In the genomic region with DNA sequence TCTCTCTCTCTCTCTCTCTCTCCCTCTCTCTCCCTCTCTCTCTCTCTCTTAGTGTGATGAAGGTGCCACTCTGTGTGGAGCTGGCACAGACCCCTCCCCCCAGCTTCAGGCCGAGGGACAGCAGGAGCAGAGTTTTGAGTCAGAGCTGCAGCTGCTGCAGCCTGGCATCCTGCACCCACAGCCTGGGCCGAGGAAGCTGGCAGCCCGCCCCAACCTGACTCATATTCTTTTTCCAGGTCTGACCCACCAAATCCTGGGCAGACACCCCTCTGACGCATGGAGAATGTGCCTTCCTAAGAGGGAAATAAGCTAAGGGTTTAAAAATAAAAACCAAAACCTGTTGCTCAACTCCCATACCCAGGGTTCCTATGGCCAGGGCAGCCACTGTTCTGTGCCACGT, we compare ENCODE assay signal across 8 mouse cellular contexts. TPM values are rescaled to one million over a fixed set of nuclear protein-coding genes. Genes with fewer than 3 reads are reported as not detected.
A peak's percentile ranks its signal among the peaks of the same experiment; 100 is the strongest.
DNase-seq lines count a peak whose midpoint lies in the region; ATAC-seq and TF ChIP-seq lines count a peak whose summit lies in the region.

No protein-coding gene starts in this region.

- H3K9me3 ChIP-seq in forebrain, embryonic 10.5 days: no peaks in the 10 kb centered on the region
- H3K9me3 ChIP-seq in forebrain, embryonic 11.5 days (ENCODE audit: control insufficient read depth, low read length): no peaks in the 10 kb centered on the region
- no peaks in the 10 kb centered on the region for H3K9me3 ChIP-seq in heart, embryonic 13.5 days
- H3K9me3 ChIP-seq in kidney, embryonic 16.5 days (ENCODE audit: low read length): no peaks in the 10 kb centered on the region

- CTCF ChIA-PET in Patski (lab: Charles Lee): interaction anchor here (1.1 to 2.5 kb wide), 5 partner anchors 8 to 35 kb away, joined by 3 to 8 read pairs (median 4); no protein-coding TSS in a partner anchor

- no peak overlapping the region for H3K9ac ChIP-seq in forebrain, embryonic 11.5 days (ENCODE audit: low read length)
- 0 out of 2 replicates have a peak overlapping the region, but pooled peaks have one; percentile 20 for H3K9ac ChIP-seq in heart, embryonic 13.5 days
- no peak overlapping the region for H3K9ac ChIP-seq in kidney, embryonic 16.5 days (replicated peaks; ENCODE audit: low read length)

- in situ Hi-C loops in Patski (cut with MboI; ENCODE audit: low pct_unique_long_range_greater_than_20kb): no loop called here

- H3K27me3 ChIP-seq in forebrain, embryonic 10.5 days (ENCODE audit: poor library complexity, severe bottlenecking): no peaks in the 10 kb centered on the region
- no peaks in the 10 kb centered on the region for H3K27me3 ChIP-seq in forebrain, embryonic 11.5 days (ENCODE audit: control insufficient read depth, insufficient read depth, low read length)
- H3K27me3 ChIP-seq in Patski: no peaks in the 10 kb centered on the region
- peaks cover 18% of the 10 kb centered on the region for H3K27me3 ChIP-seq in heart, embryonic 13.5 days (replicated peaks)
- H3K27me3 ChIP-seq in kidney, embryonic 16.5 days (ENCODE audit: insufficient read depth, low read length): no peaks in the 10 kb centered on the region

- no peak overlapping the region for H3K4me2 ChIP-seq in forebrain, embryonic 11.5 days (ENCODE audit: low read depth, low read length, severe bottlenecking)
- no peak overlapping the region for H3K4me2 ChIP-seq in heart, embryonic 13.5 days
- no peak overlapping the region for H3K4me2 ChIP-seq in kidney, embryonic 16.5 days (replicated peaks; ENCODE audit: low read depth, low read length)

- no peaks in the 10 kb centered on the region for H3K36me3 ChIP-seq in forebrain, embryonic 10.5 days (replicated peaks)
- no peaks in the 10 kb centered on the region for H3K36me3 ChIP-seq in forebrain, embryonic 11.5 days (ENCODE audit: control insufficient read depth, insufficient read depth, low read length)
- no peaks in the 10 kb centered on the region for H3K36me3 ChIP-seq in heart, embryonic 13.5 days
- no peaks in the 10 kb centered on the region for H3K36me3 ChIP-seq in kidney, embryonic 16.5 days (ENCODE audit: insufficient read depth, low read length)

- peak overlapping the region; percentile 66 for H3K27ac ChIP-seq in forebrain, embryonic 10.5 days
- no peak overlapping the region for H3K27ac ChIP-seq in forebrain, embryonic 11.5 days (ENCODE audit: low read depth, low read length)
- peak overlapping the region; percentile 53; the same call in 1 of the 2 replicates for H3K27ac ChIP-seq in cortical plate, adult 2 months (ENCODE audit: insufficient read depth, low read length)
- H3K27ac ChIP-seq in heart, embryonic 13.5 days (replicated peaks): peak overlapping the region; percentile 65
- H3K27ac ChIP-seq in kidney, embryonic 16.5 days (ENCODE audit: low read length): no peak overlapping the region

- H3K4me3 ChIP-seq in forebrain, embryonic 10.5 days: no peak overlapping the region
- no peak overlapping the region for H3K4me3 ChIP-seq in forebrain, embryonic 11.5 days (ENCODE audit: low read depth, low read length)
- H3K4me3 ChIP-seq in cortical plate, adult 2 months (ENCODE audit: insufficient read depth, low read length): no peak overlapping the region
- H3K4me3 ChIP-seq in heart, embryonic 13.5 days: no peak overlapping the region
- no peak overlapping the region for H3K4me3 ChIP-seq in kidney, embryonic 16.5 days (ENCODE audit: low read length)

- 77% methylated on average over 5 of the region's 5 CpGs for WGBS in forebrain, embryonic 10.5 days
- 66% methylated on average over 5 of the region's 5 CpGs for WGBS in forebrain, embryonic 11.5 days
- WGBS in heart, embryonic 13.5 days: 35% methylated on average over 5 of the region's 5 CpGs
- WGBS in kidney, embryonic 16.5 days: 57% methylated on average over 5 of the region's 5 CpGs

- ATAC-seq in forebrain, embryonic 11.5 days (replicated peaks; ENCODE audit: low FRiP score): no peak
- ATAC-seq in Patski: peak; percentile 66
- no peak for ATAC-seq in heart, embryonic 13.5 days (ENCODE audit: extremely low read depth, insufficient number of reproducible peaks, low FRiP score, low TSS enrichment)
- ATAC-seq in kidney, embryonic 16.5 days (ENCODE audit: low FRiP score, low TSS enrichment): no peak

- no peak for TF ChIP-seq CTCF in Patski (IDR thresholded peaks at IDR 0.05)
- TF ChIP-seq CTCF in cortical plate, adult 2 months (IDR thresholded peaks at IDR 0.05; ENCODE audit: extremely low read depth, insufficient read depth, low read length): no peak

- POLR2A ChIA-PET in Patski (lab: Charles Lee): interaction anchor here (0.7 kb wide), 1 partner anchor 18 kb away, joined by 3 read pairs; no protein-coding TSS in a partner anchor

- peaks cover 56% of the 10 kb centered on the region for H3K4me1 ChIP-seq in forebrain, embryonic 10.5 days
- peaks cover 9% of the 10 kb centered on the region; the same call in 1 of the 2 replicates for H3K4me1 ChIP-seq in forebrain, embryonic 11.5 days (replicated peaks; ENCODE audit: control insufficient read depth, insufficient read depth, low read length)
- peaks cover 4% of the 10 kb centered on the region for H3K4me1 ChIP-seq in cortical plate, adult 2 months (ENCODE audit: control insufficient read depth, insufficient read depth, low read length)
- H3K4me1 ChIP-seq in heart, embryonic 13.5 days: peaks cover 78% of the 10 kb centered on the region
- H3K4me1 ChIP-seq in kidney, embryonic 16.5 days (ENCODE audit: insufficient read depth, low read length): peaks cover 29% of the 10 kb centered on the region

- DNase-seq in forebrain, embryonic 10.5 days (ENCODE audit: extremely low spot score, low spot score): no peak
- no peak for DNase-seq in forebrain, embryonic 11.5 days (ENCODE audit: low spot score)
- DNase-seq in Patski (ENCODE audit: low read depth, low spot score): peak; percentile 93
- peak; percentile 70 for DNase-seq in left cerebral cortex, adult 11 months (ENCODE audit: low spot score)
- DNase-seq in right cerebral cortex, postnatal 25 days: peak; percentile 75

- TF ChIP-seq POLR2A in cortical plate, adult 2 months (IDR thresholded peaks at IDR 0.05; ENCODE audit: extremely low read depth, insufficient read depth, low read length): no peak

RNA-seq across cellular contexts. Expression of gene Chst3, which starts 9.8 kb away (rescaled TPM):
- 2.1 and 2.4 TPM in 2 replicates for polyA plus RNA-seq in forebrain, embryonic 10.5 days (2016; fragmentation: Nextera tagmentation; extraction: Ambion mirVana)
- 2.8 and 3.2 TPM in 2 replicates for polyA plus RNA-seq in forebrain, embryonic 11.5 days (2014; fragmentation: Nextera tagmentation; extraction: Ambion mirVana)
- 3.0 TPM for polyA plus RNA-seq in Patski (2021)
- polyA plus RNA-seq in cortical plate, adult 2 months (2012; rRNA removed): 1.4 and 2.0 TPM in 2 replicates
- polyA plus RNA-seq in heart, embryonic 13.5 days (2015; fragmentation: Nextera tagmentation; extraction: Ambion mirVana): 0.43 and 0.60 TPM in 2 replicates
- polyA plus RNA-seq in kidney, embryonic 16.5 days (2015; fragmentation: Nextera tagmentation; extraction: Ambion mirVana): 2.1 and 2.2 TPM in 2 replicates

Comparison
In these comparisons a context has a peak if more than half of its experiments do, and no peak if none do; other contexts are left out.
1. H3K27ac ChIP-seq: peak in forebrain, embryonic 10.5 days (single experiment), cortical plate, adult 2 months (single experiment) and heart, embryonic 13.5 days (single experiment); none in forebrain, embryonic 11.5 days (single experiment) and kidney, embryonic 16.5 days (single experiment).
2. DNase-seq: peak in Patski (single experiment), left cerebral cortex, adult 11 months (single experiment) and right cerebral cortex, postnatal 25 days (single experiment); none in forebrain, embryonic 10.5 days (single experiment) and forebrain, embryonic 11.5 days (single experiment).